Mouse (Mus musculus): ENCODE measurements around the gene Spata21. TPM values are rescaled to one million over a fixed set of nuclear protein-coding genes. Genes with fewer than 3 reads are reported as not detected.
"Not testable (repeated sequence)": the region's sequence is repeated elsewhere in the genome, so short reads cannot be mapped to it uniquely, and the experiment has no call there.

The Spata21 gene
- polyA plus RNA-seq, 1 experiment from 2014 or later = 0.19 TPM

GRCm38 (mm10) chr4:141139116-141139970 lies 51.2 kb downstream of the Spata21 start, which contains the start of gene Szrd1:
Szrd1 (minus strand) TSS chr4:141139775.
- H3K4me3 ChIP-seq (ENCODE audit: low read depth, low read length) = peak within 1 kb of the TSS; percentile 80
- peaks cover 14% of the 10 kb centered on the region for H3K4me1 ChIP-seq (ENCODE audit: control insufficient read depth, insufficient read depth, low read length)
- peak; percentile 99 for DNase-seq (ENCODE audit: low spot score)
- H3K4me2 ChIP-seq (ENCODE audit: low read length) = peak within 1 kb of the TSS; percentile 84
- peak within 1 kb of the TSS; percentile 81 for H3K9ac ChIP-seq (ENCODE audit: low read length)
- peaks cover 5% of the 10 kb centered on the region; the same call in 1 of the 2 replicates for H3K36me3 ChIP-seq (ENCODE audit: control insufficient read depth, insufficient read depth, low read length)
- no peaks in the 10 kb centered on the region for H3K27me3 ChIP-seq (replicated peaks; ENCODE audit: control insufficient read depth, insufficient read depth, low read length)
- WGBS = 1% methylated on average over 63 of the region's 63 CpGs
- no peaks in the 10 kb centered on the region for H3K9me3 ChIP-seq (replicated peaks; ENCODE audit: control insufficient read depth, low read length)
- ATAC-seq = peak; percentile 96
- H3K27ac ChIP-seq (ENCODE audit: low read depth, low read length) = peak within 1 kb of the TSS; percentile 91

DNA sequence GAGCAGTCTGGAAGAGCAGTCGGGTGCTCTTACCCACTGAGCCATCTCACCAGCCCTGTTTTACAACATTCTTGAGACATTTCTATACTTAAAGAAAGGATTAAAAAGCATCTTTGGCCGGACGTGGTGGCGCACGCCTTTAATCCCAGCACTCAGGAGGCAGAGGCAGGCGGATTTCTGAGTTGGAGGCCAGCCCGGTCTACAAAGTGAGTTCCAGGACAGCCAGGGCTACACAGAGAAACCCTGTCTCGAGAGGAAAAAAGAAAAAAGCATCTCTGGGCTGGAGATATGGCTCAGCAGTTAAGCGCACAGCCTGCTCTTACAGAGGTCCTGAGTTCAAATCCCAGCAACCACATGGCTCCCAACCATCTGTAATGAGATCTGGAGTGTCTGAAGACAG lies 52.2 kb downstream of the Spata21 start:
- H3K4me3 ChIP-seq (ENCODE audit: low read depth, low read length); H3K9me3 ChIP-seq (replicated peaks; ENCODE audit: control insufficient read depth, low read length); DNase-seq (ENCODE audit: low spot score); H3K4me2 ChIP-seq (ENCODE audit: low read length); H3K27ac ChIP-seq (ENCODE audit: low read depth, low read length); ATAC-seq; H3K4me1 ChIP-seq (ENCODE audit: control insufficient read depth, insufficient read depth, low read length); H3K36me3 ChIP-seq (ENCODE audit: control insufficient read depth, insufficient read depth, low read length); H3K27me3 ChIP-seq (replicated peaks; ENCODE audit: control insufficient read depth, insufficient read depth, low read length); H3K9ac ChIP-seq (ENCODE audit: low read length): not testable (repeated sequence)
- WGBS = 91% methylated on average over 9 of the region's 9 CpGs

DNA sequence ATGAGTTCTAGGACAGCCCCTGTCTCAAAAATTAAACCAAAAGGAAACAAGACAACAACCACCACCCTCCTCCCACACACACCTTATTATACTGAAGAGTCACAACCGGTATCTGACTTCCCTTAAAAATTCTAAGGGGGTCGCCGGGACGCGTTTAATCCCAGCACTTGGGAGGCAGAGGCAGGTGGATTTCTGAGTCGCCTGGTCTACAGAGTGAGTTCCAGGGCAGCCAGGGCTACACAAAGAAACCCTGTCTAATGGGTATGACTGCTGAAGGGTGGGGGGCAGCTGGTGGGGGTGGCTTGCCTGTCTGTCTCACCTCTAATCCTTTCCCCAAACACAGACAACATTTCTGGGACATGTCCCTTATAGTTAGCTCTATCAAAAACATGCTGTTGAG lies 52.8 kb downstream of the Spata21 start:
- no peaks in the 10 kb centered on the region for H3K9me3 ChIP-seq (replicated peaks; ENCODE audit: control insufficient read depth, low read length)
- no peak overlapping the region for H3K4me2 ChIP-seq (ENCODE audit: low read length)
- 95% methylated on average over 6 of the region's 6 CpGs for WGBS
- H3K4me1 ChIP-seq (ENCODE audit: control insufficient read depth, insufficient read depth, low read length) = peaks cover 8% of the 10 kb centered on the region
- ATAC-seq = no peak
- no peak overlapping the region for H3K4me3 ChIP-seq (ENCODE audit: low read depth, low read length)
- no peak overlapping the region for H3K27ac ChIP-seq (ENCODE audit: low read depth, low read length)
- no peak for DNase-seq (ENCODE audit: low spot score)
- peaks cover 5% of the 10 kb centered on the region; the same call in 1 of the 2 replicates for H3K36me3 ChIP-seq (ENCODE audit: control insufficient read depth, insufficient read depth, low read length)
- no peak overlapping the region for H3K9ac ChIP-seq (ENCODE audit: low read length)
- H3K27me3 ChIP-seq (replicated peaks; ENCODE audit: control insufficient read depth, insufficient read depth, low read length) = no peaks in the 10 kb centered on the region

DNA sequence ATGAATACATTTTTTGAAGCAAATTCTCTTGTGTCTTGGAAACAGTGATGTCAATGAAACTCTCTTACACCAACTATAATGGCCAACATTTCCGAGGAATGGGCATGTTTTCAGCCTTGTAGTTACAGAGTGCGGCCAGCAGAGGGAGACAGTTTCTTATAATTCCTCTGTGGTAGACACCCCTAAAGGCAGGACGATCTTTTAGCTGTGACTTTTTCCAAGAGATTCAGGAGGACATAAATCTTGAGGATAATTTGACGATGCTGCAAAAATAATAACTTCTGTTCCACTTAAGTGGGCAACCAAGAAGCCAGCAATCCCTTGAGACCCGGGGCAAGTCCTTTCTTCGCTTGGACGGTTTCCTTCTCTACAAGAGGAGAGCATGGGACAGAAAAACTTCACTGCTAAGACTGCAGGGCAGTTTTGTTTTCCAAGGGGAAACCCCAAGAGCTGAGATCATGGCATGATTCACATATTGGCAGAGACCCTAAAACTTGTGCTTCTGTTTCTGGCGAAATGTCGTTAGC lies 54.2 kb downstream of the Spata21 start:
- no peak for ATAC-seq
- H3K4me2 ChIP-seq (ENCODE audit: low read length) = no peak overlapping the region
- H3K9ac ChIP-seq (ENCODE audit: low read length) = no peak overlapping the region
- DNase-seq (ENCODE audit: low spot score) = peak; percentile 80
- no peak overlapping the region for H3K27ac ChIP-seq (ENCODE audit: low read depth, low read length)
- no peaks in the 10 kb centered on the region for H3K9me3 ChIP-seq (replicated peaks; ENCODE audit: control insufficient read depth, low read length)
- 27% methylated on average over 9 of the region's 9 CpGs for WGBS
- H3K4me1 ChIP-seq (ENCODE audit: control insufficient read depth, insufficient read depth, low read length) = peaks cover 11% of the 10 kb centered on the region
- H3K4me3 ChIP-seq (ENCODE audit: low read depth, low read length) = no peak overlapping the region
- H3K36me3 ChIP-seq (ENCODE audit: control insufficient read depth, insufficient read depth, low read length) = no peaks in the 10 kb centered on the region
- H3K27me3 ChIP-seq (replicated peaks; ENCODE audit: control insufficient read depth, insufficient read depth, low read length) = no peaks in the 10 kb centered on the region

GRCm38 (mm10) chr4:141145124-141145523 lies 57.0 kb downstream of the Spata21 start:
- H3K4me2 ChIP-seq (ENCODE audit: low read length) = not testable (repeated sequence)

DNA sequence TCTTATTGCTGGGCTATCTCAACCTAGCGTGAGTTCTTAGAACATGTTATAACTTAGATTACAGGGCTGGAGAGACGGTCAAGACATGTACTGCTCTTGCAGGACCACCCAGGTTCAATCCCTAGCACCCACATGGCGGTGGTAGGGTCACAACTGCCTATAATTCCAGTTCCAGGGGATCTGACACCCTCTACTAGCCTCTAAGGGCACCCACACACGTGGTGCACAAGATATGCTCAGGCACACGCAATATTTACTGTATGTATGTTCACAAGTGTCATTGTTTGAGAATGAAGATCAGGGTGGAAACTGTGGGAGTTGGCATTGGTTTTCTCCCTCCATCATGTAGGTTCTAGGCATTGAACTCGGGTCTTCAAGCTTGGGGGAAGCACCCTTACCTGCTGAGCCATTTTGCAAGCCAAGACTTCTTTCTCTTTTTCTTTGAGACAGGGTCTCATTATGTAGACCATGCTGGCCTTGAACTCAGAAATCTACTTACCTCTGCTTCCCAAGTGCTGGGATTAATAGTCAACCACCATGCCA lies 58.4 kb downstream of the Spata21 start:
- H3K27ac ChIP-seq (ENCODE audit: low read depth, low read length) = no peak overlapping the region
- ATAC-seq = no peak
- H3K9ac ChIP-seq (ENCODE audit: low read length) = no peak overlapping the region
- H3K36me3 ChIP-seq (ENCODE audit: control insufficient read depth, insufficient read depth, low read length) = no peaks in the 10 kb centered on the region
- no peaks in the 10 kb centered on the region for H3K9me3 ChIP-seq (replicated peaks; ENCODE audit: control insufficient read depth, low read length)
- no peak overlapping the region for H3K4me3 ChIP-seq (ENCODE audit: low read depth, low read length)
- WGBS = 92% methylated on average over 6 of the region's 6 CpGs
- H3K4me1 ChIP-seq (ENCODE audit: control insufficient read depth, insufficient read depth, low read length) = peaks cover 15% of the 10 kb centered on the region
- H3K27me3 ChIP-seq (replicated peaks; ENCODE audit: control insufficient read depth, insufficient read depth, low read length) = no peaks in the 10 kb centered on the region
- H3K4me2 ChIP-seq (ENCODE audit: low read length) = no peak overlapping the region
- DNase-seq (ENCODE audit: low spot score) = no peak

More at GRCm38 (mm10) chr4:141145124-141145523, 57.0 kb downstream of the Spata21 start:
- DNase-seq (ENCODE audit: low spot score); H3K9me3 ChIP-seq (replicated peaks; ENCODE audit: control insufficient read depth, low read length); H3K4me3 ChIP-seq (ENCODE audit: low read depth, low read length); ATAC-seq; H3K36me3 ChIP-seq (ENCODE audit: control insufficient read depth, insufficient read depth, low read length); H3K27ac ChIP-seq (ENCODE audit: low read depth, low read length); H3K9ac ChIP-seq (ENCODE audit: low read length); H3K27me3 ChIP-seq (replicated peaks; ENCODE audit: control insufficient read depth, insufficient read depth, low read length): not testable (repeated sequence)
- H3K4me1 ChIP-seq (ENCODE audit: control insufficient read depth, insufficient read depth, low read length) = peaks cover 15% of the 10 kb centered on the region
- 97% methylated on average over 9 of the region's 16 CpGs for WGBS

- H3K9ac ChIP-seq (ENCODE audit: low read length) = peak within 1 kb of the TSS; percentile 98
- ATAC-seq (peak; percentile 88), DNase-seq (ENCODE audit: low spot score) (peak; percentile 96)
- H3K9me3 ChIP-seq (replicated peaks; ENCODE audit: control insufficient read depth, low read length) = no peaks in the 10 kb centered on the region
- peak within 1 kb of the TSS; percentile 78 for H3K27ac ChIP-seq (ENCODE audit: low read depth, low read length)
- peaks cover 16% of the 10 kb centered on the region for H3K4me1 ChIP-seq (ENCODE audit: control insufficient read depth, insufficient read depth, low read length)
- 9% methylated on average over 58 of the region's 58 CpGs for WGBS
- peak within 1 kb of the TSS; percentile 90 for H3K4me2 ChIP-seq (ENCODE audit: low read length)
- H3K4me3 ChIP-seq (ENCODE audit: low read depth, low read length) = peak within 1 kb of the TSS; percentile 98
- no peaks in the 10 kb centered on the region for H3K36me3 ChIP-seq (ENCODE audit: control insufficient read depth, insufficient read depth, low read length)
- H3K27me3 ChIP-seq (replicated peaks; ENCODE audit: control insufficient read depth, insufficient read depth, low read length) = no peaks in the 10 kb centered on the region
These were observed 59.2 kb downstream of the Spata21 start, which contains the start of gene Fbxo42 for GRCm38 (mm10) chr4:141147112-141148008. Fbxo42 (plus strand) TSS chr4:141147913.

DNA sequence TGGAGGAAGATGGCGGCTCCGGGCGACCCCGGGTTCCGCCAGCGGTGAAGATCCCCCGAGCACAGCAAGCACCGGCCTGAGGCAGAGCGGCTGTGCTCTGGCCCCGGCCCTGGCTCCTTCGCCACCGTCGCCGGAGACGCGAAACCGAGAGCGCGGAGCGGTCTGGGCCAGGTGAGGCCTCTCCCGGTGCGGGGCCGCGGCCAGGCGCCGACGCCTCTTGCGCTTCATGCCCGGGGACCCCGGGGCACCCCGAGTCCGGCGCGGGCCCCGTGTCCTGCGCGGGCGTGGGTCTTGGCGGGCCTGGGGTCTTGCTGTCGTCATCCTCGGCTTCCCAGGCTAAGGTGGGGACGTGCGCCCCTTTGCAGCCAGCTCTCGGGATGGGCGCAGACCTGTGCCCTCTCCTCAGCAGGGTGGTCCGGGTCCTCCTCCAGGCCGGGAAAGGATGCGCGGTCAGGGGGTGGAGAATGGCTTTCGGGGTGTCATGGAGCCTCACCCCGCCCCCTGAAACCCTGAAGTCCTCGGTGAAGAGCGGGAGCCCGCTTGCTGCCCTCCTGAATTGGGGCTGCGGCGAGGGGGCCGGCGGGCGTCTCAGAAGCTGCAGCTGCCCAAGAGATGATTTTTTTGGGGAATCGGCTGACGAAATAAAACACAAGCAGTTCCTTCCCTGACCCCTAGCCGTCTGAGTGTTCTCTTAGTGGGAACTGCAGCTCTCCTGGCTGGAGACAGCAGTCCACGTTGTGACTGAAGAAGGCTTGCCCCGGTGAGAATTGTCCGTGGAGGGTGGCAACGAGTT lies 60.1 kb downstream of the Spata21 start:
- H3K4me3 ChIP-seq (ENCODE audit: low read depth, low read length) = peak overlapping the region; percentile 98
- WGBS = under 1% methylated on average over 64 of the region's 66 CpGs
- no peaks in the 10 kb centered on the region for H3K27me3 ChIP-seq (replicated peaks; ENCODE audit: control insufficient read depth, insufficient read depth, low read length)
- H3K9me3 ChIP-seq (replicated peaks; ENCODE audit: control insufficient read depth, low read length) = no peaks in the 10 kb centered on the region
- H3K36me3 ChIP-seq (ENCODE audit: control insufficient read depth, insufficient read depth, low read length) = no peaks in the 10 kb centered on the region
- H3K27ac ChIP-seq (ENCODE audit: low read depth, low read length) = peak overlapping the region; percentile 78
- peak; percentile 32 for DNase-seq (ENCODE audit: low spot score)
- peaks cover 17% of the 10 kb centered on the region for H3K4me1 ChIP-seq (ENCODE audit: control insufficient read depth, insufficient read depth, low read length)
- peak overlapping the region; percentile 98 for H3K9ac ChIP-seq (ENCODE audit: low read length)
- peak; percentile 82 for ATAC-seq
- H3K4me2 ChIP-seq (ENCODE audit: low read length) = peak overlapping the region; percentile 90
